Mouse (Mus musculus) brain, embryonic 14.5 days (tissue): ENCODE data around the gene Mfn1. TPM values are rescaled to one million over a fixed set of nuclear protein-coding genes. Genes with fewer than 3 reads are reported as not detected.

ENCODE experiments used
- DNase-seq: peaks from one replicate; pipeline ENCODE4 v3.0.0-alpha.2; 2011; ENCODE audit warnings: low read depth
- CTCF ChIP-seq: fragments of 200-500 bp; IDR thresholded peaks from 2 replicates; pipeline ENCODE4 v1.5.1; 2012; ENCODE audit warnings: inconsistent platforms, mild to moderate bottlenecking, moderate library complexity, borderline replicate concordance; ENCODE audit not compliant: insufficient read depth, insufficient read length; ENCODE audit errors: extremely low read depth
- POLR2A ChIP-seq: fragments of 200-500 bp; IDR thresholded peaks from 2 replicates; pipeline ENCODE4 v1.6.1; 2012; ENCODE audit warnings: mild to moderate bottlenecking, inconsistent platforms, borderline replicate concordance; ENCODE audit not compliant: poor library complexity, insufficient read depth, insufficient read length, severe bottlenecking; ENCODE audit errors: extremely low read depth
- polyA plus RNA-seq: library from polyadenylated mRNA; depleted of rRNA; stranded (reverse); fragments of >200 nt; gene quantifications from 2 replicates; pipeline ENCODE4 v1.2.3, GENCODE M21; 2012

The Mfn1 gene
- polyA plus RNA-seq, 1 experiment, result 61.0 TPM

DNA sequence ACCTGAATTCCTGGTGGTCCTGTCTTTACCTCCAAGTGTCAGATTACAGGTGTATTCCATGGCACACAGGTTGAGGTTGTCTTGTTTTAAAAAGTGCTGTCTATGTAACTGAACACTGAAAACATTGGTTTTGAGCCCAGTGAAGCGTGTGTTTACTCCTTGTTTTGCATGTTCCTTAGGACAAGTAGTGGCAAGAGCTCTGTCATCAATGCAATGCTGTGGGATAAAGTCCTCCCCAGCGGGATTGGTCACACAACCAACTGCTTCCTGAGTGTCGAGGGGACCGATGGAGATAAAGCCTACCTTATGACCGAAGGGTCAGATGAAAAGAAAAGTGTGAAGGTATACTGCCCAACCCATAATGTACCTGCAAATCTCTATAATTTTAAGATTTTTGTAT, 8.8 kb downstream of the Mfn1 start:
- DNase-seq, result no peak
- no peak for TF ChIP-seq CTCF
- TF ChIP-seq POLR2A, result no peak

DNA sequence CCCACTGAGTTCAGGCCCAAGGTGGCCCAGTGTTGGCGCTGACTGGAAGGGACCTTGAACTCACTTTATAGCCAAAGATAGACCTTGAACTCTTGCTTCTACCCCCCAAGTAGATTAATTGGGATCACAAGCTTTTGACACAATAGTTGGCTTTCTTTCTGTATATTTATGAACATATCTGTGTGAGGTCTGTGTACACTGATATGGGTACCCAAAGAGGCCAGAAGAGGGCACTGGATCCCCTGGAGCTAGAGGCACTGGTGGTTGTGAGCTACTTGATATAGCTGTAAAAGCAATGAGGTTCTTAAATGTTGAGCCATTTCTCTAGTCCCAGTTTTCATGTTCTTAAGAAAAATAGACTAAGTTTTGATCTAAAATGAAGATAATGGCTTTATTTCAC, 23.8 kb downstream of the Mfn1 start:
- peak; percentile 22; the same call in 1 of the 2 replicates for TF ChIP-seq CTCF
- no peak for TF ChIP-seq POLR2A
- DNase-seq, result peak; percentile 28

DNA sequence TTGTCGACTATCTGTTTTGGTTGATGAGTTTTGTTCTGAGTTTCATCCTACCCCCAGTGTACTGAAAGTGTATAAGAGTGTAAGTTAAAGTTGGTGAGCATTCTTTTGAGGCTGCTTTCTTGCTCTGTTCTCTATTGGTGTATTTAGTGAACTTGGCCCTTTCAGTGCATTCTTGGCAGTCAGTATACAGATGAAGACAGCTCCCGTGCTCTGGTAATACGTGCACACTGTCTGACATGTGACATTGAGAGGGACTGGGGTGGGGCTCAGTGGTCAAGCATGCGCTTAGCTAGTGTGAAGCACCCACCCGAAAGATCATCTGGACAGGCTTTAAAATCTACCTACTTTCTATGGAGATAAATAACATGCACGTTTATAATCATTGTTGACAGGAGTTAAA, 34.1 kb downstream of the Mfn1 start:
- TF ChIP-seq CTCF (no peak), POLR2A (no peak)
- no peak for DNase-seq

DNA sequence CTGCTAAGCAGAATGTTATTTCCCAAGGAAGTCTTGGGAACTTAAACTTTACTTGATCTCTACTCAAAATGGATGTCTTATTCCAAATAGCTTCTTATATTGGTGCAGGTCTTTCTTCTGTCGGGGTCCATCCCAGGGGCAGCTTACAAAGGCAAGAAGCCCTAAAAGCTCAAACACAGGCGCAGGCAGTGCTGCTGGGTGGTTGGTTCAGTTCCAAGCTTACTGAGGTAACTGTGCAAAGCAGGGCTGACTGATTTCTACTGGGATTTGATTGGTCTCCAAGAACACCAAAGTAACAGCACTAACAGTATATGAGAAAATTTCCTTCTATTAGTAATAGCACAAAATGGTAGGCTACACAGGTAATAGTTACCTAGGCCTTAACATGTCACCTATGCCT, 43.8 kb downstream of the Mfn1 start:
- DNase-seq, result no peak
- TF ChIP-seq CTCF, result no peak
- TF ChIP-seq POLR2A, result no peak

DNA sequence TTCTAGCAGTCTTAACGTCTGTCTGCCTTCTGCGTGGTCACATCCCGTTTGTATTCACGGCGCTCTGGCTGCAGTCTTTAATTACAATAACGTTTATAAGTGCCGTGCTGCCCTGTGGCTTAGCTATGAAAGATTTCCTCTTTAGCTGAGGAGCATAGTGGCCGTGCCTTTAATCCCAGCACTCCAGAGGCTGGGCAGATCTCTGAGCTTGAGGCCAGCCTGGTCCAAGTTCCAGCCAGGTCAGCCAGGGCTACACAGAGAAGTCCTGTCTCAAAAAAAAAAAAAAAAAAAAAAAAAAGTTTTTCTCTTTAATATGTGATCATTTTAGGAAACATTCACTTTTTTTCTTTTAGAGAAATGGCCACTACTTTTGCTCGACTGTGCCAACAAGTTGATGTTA, 44.6 kb downstream of the Mfn1 start:
- TF ChIP-seq POLR2A (no peak), CTCF (no peak)
- no peak for DNase-seq

DNA sequence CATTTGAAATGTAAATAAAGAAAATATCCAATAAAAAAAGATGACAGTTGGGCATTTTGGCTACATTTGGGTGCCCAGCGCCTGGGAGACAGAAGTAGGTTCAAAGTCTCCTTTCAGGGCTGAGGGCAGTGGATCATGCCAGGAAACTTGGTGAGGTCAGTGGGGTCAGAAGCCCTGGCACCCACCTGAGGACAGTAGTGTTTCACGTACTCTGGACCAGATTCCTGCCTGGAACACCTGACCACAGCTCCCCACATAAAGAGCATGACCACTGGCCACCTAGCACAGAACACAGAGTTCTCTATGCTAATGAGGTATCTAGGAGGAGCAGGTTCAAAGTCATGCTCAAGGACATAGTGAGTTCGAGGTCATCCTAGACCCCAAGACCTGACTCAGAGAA, 45.9 kb downstream of the Mfn1 start:
- TF ChIP-seq POLR2A (no peak), CTCF (no peak)
- DNase-seq, result no peak

DNA sequence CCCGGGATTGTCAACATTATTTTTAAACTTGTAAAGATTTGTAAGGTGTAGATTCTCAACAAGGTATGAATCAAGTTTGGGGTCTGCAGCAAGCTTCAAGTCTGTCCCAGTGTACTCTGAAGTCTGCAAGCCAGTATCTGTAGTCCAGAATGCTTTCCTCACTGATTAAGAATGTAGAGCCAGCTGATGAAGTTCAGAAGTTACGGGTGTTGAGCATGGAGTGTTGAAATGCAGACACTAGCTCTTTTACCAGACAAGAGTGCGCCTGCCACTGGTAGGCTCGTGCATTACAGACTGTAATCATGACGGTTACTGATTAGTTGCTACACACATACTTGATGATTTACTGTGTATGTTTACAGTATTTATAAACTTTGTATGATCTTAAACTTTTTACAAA, 49.5 kb downstream of the Mfn1 start:
- TF ChIP-seq POLR2A, result no peak
- TF ChIP-seq CTCF, result no peak
- no peak for DNase-seq

DNA sequence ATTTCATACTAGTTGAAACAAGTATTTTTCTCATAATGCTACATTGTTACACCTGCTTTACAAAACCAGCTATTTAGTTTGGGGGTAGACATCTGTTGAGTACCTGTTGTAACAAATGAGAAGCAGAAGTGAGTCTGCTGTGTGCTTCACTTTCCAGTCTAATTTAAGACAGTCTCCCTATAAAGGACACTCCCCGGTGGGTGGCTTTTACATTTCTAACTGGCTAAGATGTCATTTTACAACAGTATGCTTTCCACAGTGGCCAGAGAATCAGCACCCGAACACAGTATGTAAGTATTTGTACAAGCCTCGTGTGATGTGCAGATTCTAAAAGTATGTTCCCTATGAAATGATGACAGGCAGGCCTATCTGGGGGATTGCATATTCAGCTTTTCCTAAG, 51.5 kb downstream of the Mfn1 start:
- TF ChIP-seq CTCF (no peak), POLR2A (no peak)
- no peak for DNase-seq

DNA sequence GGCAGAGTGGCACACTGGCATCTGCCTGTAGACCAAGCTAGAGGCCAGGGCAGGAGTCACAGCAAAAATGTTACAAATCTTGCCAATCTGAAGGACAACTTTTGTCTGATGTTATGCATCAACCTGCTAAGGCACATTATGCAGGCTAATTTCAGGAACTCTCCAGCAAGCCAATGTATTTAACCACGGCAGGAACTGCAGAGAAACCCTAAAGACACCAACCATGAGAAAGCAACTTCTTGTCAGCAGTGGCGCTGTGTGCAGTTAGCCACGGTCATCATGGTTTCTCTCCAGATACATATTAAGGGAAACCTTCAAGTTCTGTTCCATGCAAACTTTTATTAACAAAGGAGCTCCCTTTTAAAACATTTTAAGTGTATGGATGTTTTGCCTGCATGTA, 52.6 kb downstream of the Mfn1 start:
- no peak for DNase-seq
- no peak for TF ChIP-seq POLR2A
- no peak for TF ChIP-seq CTCF

DNA sequence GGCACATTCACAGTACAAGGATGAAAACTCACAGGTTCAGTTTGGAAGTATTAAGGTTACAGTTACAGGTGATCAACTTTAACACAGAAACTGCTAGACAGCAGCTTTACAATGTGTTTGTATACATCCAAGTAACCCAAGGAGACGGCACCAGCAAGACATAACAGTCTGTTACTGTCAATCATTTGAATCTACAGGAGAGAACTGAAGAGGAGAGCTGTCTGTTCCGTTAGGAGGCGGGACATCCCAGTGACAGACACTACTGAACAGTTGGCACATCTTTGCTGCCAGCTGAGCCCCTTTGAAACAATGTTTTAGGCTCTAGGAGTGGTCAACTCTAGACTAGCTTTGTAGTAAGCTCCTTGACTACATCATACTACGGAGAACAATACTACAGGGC, 54.2 kb downstream of the Mfn1 start:
- TF ChIP-seq POLR2A (no peak), CTCF (no peak)
- DNase-seq, result peak; percentile 49

DNA sequence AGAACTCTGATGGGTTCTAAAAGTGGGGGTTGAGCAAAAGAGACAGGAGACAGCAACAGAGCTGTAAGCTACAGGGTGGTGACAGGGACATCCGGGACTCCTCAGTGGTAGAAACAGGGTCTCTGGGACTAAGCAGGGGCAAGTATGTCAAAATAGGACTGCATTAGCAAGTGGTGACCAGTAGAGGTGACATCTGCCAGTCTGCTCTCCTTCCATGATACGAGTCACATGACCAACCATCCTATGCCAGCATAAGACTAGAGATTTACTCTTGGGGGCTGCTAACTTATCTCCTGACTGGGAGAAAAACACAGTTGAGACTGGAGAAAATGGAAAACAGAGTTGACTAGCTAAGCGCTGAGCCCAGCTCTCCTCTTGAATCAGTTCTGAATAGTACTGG, 57.0 kb downstream of the Mfn1 start:
- TF ChIP-seq CTCF (no peak), POLR2A (no peak)
- no peak for DNase-seq

DNA sequence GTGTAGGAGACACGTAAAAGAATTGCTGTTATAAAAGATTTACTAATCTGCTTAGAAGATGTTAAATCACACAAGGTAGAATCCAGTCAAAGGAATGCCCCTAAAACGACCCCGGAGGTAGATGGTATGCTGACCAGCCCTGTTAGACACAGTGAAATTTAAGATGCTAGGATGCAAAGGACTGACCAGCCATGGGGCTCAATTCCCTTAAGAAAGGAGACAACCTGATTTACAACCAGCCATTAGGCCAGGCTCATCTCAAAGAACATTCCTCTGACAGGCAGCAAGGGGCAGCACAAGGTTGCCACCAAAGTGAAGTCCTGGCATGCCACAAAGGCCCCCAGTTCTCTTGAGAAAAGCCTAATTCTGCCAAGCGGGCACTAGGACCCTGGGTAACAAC, 65.8 kb downstream of the Mfn1 start:
- DNase-seq, result no peak

DNA sequence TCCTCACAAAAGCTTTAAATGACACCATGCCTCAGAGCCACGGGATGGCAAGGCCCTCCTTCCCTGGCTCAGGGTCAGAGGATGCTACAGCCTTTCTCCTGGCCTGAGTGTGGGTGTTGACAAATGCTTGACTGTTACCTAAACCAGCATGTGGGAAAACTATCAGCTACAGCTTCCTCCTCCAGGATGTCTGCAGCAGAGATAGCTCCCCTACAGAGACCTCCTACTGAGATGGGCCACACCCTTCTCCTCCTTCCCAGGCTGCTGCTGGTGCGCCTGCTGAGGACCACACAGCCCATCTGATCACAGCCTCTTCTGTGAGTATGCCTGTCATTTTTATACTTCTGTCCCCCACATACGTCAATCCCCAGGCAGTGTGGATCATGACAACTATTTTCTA, 70.1 kb downstream of the Mfn1 start:
- TF ChIP-seq CTCF (no peak), POLR2A (no peak)
- DNase-seq, result no peak

More for the DNA sequence above, 65.8 kb downstream of the Mfn1 start:
- no peak for TF ChIP-seq CTCF
- no peak for TF ChIP-seq POLR2A
